Mouse (Mus musculus) brain, embryonic 14.5 days (tissue): ENCODE measurements around the gene Stard5. TPM values are rescaled to one million over a fixed set of nuclear protein-coding genes. Genes with fewer than 3 reads are reported as not detected.
A peak's percentile ranks its signal among the peaks of the same experiment; 100 is the strongest.

Source experiments
- DNase-seq: peaks from one replicate; pipeline ENCODE4 v3.0.0-alpha.2; 2011; ENCODE audit warnings: low read depth
- CTCF ChIP-seq: fragments of 200-500 bp; IDR thresholded peaks from 2 replicates; pipeline ENCODE4 v1.5.1; 2012; ENCODE audit warnings: inconsistent platforms, mild to moderate bottlenecking, moderate library complexity, borderline replicate concordance; ENCODE audit not compliant: insufficient read depth, insufficient read length; ENCODE audit errors: extremely low read depth
- POLR2A ChIP-seq: fragments of 200-500 bp; IDR thresholded peaks from 2 replicates; pipeline ENCODE4 v1.6.1; 2012; ENCODE audit warnings: mild to moderate bottlenecking, inconsistent platforms, borderline replicate concordance; ENCODE audit not compliant: poor library complexity, insufficient read depth, insufficient read length, severe bottlenecking; ENCODE audit errors: extremely low read depth
- polyA plus RNA-seq: library from polyadenylated mRNA; depleted of rRNA; stranded (reverse); fragments of >200 nt; gene quantifications from 2 replicates; pipeline ENCODE4 v1.2.3, GENCODE M21; 2012

Stard5 gene
- polyA plus RNA-seq, 1 experiment = 6.2 TPM

DNA sequence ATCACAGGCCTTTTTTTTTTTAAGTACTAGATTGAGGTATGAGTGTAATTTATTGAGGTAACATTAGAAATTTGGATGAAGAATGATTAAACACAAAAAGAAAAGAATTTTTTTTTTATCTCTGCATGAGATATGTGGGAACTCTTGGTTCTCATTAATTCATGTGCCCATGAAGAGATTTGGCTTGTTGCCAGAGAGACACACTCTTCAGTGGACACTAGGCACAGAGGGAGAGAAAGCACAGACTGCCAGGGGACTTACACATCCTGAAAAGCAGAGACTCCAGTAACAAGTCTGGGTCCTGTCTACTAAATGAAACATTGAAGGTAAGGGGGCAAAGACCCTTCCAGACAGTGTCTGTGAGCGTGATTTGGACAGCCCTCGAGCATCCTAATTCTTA lies 4.0 kb downstream of the Stard5 start:
- peak; percentile 52 for DNase-seq
- no peak for TF ChIP-seq POLR2A
- no peak for TF ChIP-seq CTCF

- TF ChIP-seq CTCF (no peak), POLR2A (no peak)
- no peak for DNase-seq
Observed at GRCm38 (mm10) chr7:83636425-83636824, 4.7 kb downstream of the Stard5 start.

GRCm38 (mm10) chr7:83637781-83638583 lies 6.2 kb downstream of the Stard5 start:
- no peak for DNase-seq
- TF ChIP-seq CTCF (no peak), POLR2A (no peak)

DNA sequence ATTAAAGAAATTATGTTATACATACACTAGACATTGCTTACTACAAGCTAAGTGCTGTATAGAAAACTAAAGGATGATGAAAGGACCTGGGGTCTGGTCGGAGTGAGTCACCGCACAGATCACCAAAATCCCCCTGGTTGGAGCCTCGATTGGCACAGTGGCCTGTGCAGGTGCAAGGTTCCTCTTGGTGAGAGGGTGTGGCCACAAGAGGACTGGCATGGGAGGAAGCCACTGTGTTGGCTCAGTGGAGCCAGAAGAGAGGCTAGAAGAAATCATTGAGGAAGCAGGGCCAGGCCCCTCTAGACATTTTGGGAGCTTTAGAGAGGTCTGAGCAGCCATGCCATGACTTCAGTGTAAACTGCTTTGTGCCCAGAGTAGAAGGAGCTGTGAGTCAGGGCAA lies 7.3 kb downstream of the Stard5 start:
- TF ChIP-seq CTCF (no peak), POLR2A (no peak)
- DNase-seq = no peak

DNA sequence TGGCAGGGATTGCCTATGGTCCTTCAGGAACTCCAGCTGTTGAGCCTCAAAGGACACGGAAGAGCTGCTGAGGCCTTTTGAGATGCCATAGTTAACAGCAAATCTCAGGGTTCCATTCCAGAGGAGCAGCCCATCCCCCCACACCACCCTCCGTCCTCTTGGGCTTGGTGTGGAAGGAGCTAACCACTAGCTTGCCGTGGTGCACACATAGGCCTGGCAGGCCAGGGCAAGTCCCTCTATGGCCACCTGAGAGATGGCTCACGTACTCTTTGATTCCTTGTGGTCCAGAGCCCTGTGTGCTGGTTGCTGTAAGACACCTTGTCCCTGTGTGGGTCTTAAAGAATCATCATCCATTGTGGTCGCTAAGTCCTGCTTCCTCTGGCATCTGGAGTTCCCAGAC lies 8.8 kb downstream of the Stard5 start:
- TF ChIP-seq POLR2A (no peak), CTCF (no peak)
- DNase-seq = no peak

- DNase-seq = no peak
Observed at GRCm38 (mm10) chr7:83641163-83641562, 9.4 kb downstream of the Stard5 start.

GRCm38 (mm10) chr7:83643581-83643980 lies 11.8 kb downstream of the Stard5 start:
- no peak for DNase-seq
- TF ChIP-seq CTCF (no peak), POLR2A (no peak)

More at GRCm38 (mm10) chr7:83641163-83641562, 9.4 kb downstream of the Stard5 start:
- TF ChIP-seq CTCF (no peak), POLR2A (no peak)

- TF ChIP-seq POLR2A (no peak), CTCF (no peak)
- DNase-seq = no peak
Observed at GRCm38 (mm10) chr7:83644761-83645160, 13.0 kb downstream of the Stard5 start.

- no peak for DNase-seq
- TF ChIP-seq CTCF (no peak), POLR2A (no peak)
Observed at GRCm38 (mm10) chr7:83645476-83645875, 13.7 kb downstream of the Stard5 start.

DNA sequence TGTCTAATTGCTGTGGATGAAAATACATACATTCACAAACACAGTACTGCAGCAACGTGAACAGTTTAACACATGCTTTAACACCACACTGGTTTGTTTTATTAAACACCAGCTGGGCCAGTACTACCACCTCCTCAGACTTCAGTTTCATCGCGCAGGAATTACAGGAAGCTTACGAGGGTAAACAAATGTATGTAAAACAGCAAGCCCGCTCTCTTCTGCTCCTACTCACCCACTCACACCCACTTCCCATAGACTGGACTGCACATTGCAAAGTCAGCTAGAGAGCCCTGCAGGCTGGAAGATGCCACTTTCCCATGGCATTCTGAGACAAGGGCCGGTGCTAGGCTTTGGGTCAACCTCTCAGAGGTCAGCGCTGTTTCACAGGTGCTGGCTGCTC lies 17.0 kb downstream of the Stard5 start:
- TF ChIP-seq CTCF (no peak), POLR2A (no peak)
- peak; percentile 35 for DNase-seq

DNA sequence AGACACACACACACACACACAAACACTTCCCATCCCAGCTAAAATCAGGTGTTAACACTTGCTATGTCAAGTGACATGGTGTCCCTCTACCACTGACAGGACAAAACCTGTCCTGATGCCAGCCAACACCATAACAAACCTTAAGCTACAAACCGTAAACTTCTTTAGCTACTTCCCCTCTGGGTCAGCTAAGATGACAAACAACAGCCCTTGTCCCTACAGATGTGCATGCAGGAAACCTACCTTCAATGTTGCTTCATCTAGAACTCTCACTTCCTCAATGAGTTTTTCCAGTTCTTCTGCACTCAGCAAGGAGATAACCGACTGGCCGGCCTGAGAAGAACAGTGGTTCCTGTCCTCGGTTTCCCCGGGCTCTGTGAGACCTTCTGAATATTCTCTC lies 18.9 kb downstream of the Stard5 start:
- TF ChIP-seq CTCF (no peak), POLR2A (no peak)
- DNase-seq = no peak

GRCm38 (mm10) chr7:83652498-83652897 lies 20.7 kb downstream of the Stard5 start:
- no peak for DNase-seq

GRCm38 (mm10) chr7:83653605-83654051 lies 21.9 kb downstream of the Stard5 start:
- no peak for DNase-seq
- no peak for TF ChIP-seq POLR2A
- no peak for TF ChIP-seq CTCF

More at GRCm38 (mm10) chr7:83652498-83652897, 20.7 kb downstream of the Stard5 start:
- no peak for TF ChIP-seq CTCF
- TF ChIP-seq POLR2A = no peak
